Mouse (Mus musculus) ovary, postnatal 36 days (tissue): ENCODE measurements around the gene Dnah7c.
"Not testable (repeated sequence)": the region's sequence is repeated elsewhere in the genome, so short reads cannot be mapped to it uniquely, and the experiment has no call there.

Experiments
- DNase-seq: peaks from one replicate; pipeline ENCODE4 v3.0.0; 2022; ENCODE audit warnings: low spot score, mixed read lengths

Gene Dnah7c

GRCm38 (mm10) chr1:46425137-46425925, at the start of gene Dnah7c:
TSS of gene Dnah7c (plus strand) at chr1:46425592.
- peak; percentile 21 for DNase-seq

- not testable (repeated sequence) for DNase-seq
Measured at GRCm38 (mm10) chr1:46380641-46381040, 44.8 kb upstream of the Dnah7c start.

- not testable (repeated sequence) for DNase-seq
Measured at GRCm38 (mm10) chr1:46394681-46395297, 30.6 kb upstream of the Dnah7c start.

GRCm38 (mm10) chr1:46408324-46409115, 16.9 kb upstream of the Dnah7c start:
- DNase-seq, result no peak

- not testable (repeated sequence) for DNase-seq
Measured at GRCm38 (mm10) chr1:46414798-46415197, 10.6 kb upstream of the Dnah7c start.

GRCm38 (mm10) chr1:46416946-46417345, 8.4 kb upstream of the Dnah7c start:
- not testable (repeated sequence) for DNase-seq

- DNase-seq, result not testable (repeated sequence)
Measured at GRCm38 (mm10) chr1:46418966-46419365, 6.4 kb upstream of the Dnah7c start.

- no peak for DNase-seq
Measured at GRCm38 (mm10) chr1:46428401-46428800, 3.0 kb downstream of the Dnah7c start.

GRCm38 (mm10) chr1:46514671-46515070, 89.3 kb downstream of the Dnah7c start:
- DNase-seq, result not testable (repeated sequence)

- DNase-seq, result no peak
Measured at GRCm38 (mm10) chr1:46521032-46521431, 95.6 kb downstream of the Dnah7c start.

- not testable (repeated sequence) for DNase-seq
Measured at GRCm38 (mm10) chr1:46526537-46526936, 101.1 kb downstream of the Dnah7c start.

GRCm38 (mm10) chr1:46544812-46545421, 119.5 kb downstream of the Dnah7c start:
- no peak for DNase-seq

- DNase-seq, result no peak
Measured at GRCm38 (mm10) chr1:46580385-46580784, 155.0 kb downstream of the Dnah7c start.

GRCm38 (mm10) chr1:46593826-46594225, 168.4 kb downstream of the Dnah7c start:
- DNase-seq, result not testable (repeated sequence)

GRCm38 (mm10) chr1:46596343-46596742, 171.0 kb downstream of the Dnah7c start:
- not testable (repeated sequence) for DNase-seq

- DNase-seq, result no peak
Measured at GRCm38 (mm10) chr1:46620331-46620730, 194.9 kb downstream of the Dnah7c start.

GRCm38 (mm10) chr1:46625914-46626313, 200.5 kb downstream of the Dnah7c start:
- not testable (repeated sequence) for DNase-seq

- not testable (repeated sequence) for DNase-seq
Measured at GRCm38 (mm10) chr1:46649821-46650220, 224.4 kb downstream of the Dnah7c start.

GRCm38 (mm10) chr1:46652721-46653120, 227.3 kb downstream of the Dnah7c start:
- not testable (repeated sequence) for DNase-seq

- not testable (repeated sequence) for DNase-seq
Measured at GRCm38 (mm10) chr1:46724810-46725209, 299.4 kb downstream of the Dnah7c start.

GRCm38 (mm10) chr1:46725266-46725665, 299.9 kb downstream of the Dnah7c start:
- no peak for DNase-seq

- not testable (repeated sequence) for DNase-seq
Measured at GRCm38 (mm10) chr1:46725719-46726118, 300.3 kb downstream of the Dnah7c start.
